In genomic region chr10:114201583-114201982, GRCm38 (mm10) we compare ENCODE assay signal across 28 mouse cellular contexts.
A peak's percentile ranks its signal among the peaks of the same experiment; 100 is the strongest.
DNase-seq lines count a peak whose midpoint lies in the region; ATAC-seq and TF ChIP-seq lines count a peak whose summit lies in the region.
"Had no signal": no experiment of that assay in that cellular context is flagged by ENCODE, and none has a peak within 500 bp of the region (broad histone marks: within the 10 kb centered on the region; RNA-seq: fewer than 3 reads in every experiment).

No protein-coding gene starts in this region.

- H3K9ac ChIP-seq in forebrain, embryonic 14.5 days (ENCODE audit: low read length) = no peak overlapping the region
- H3K9ac ChIP-seq in forebrain, embryonic 16.5 days (replicated peaks; ENCODE audit: low read depth, low read length) = no peak overlapping the region
- H3K9ac ChIP-seq in stomach, postnatal 0 days (ENCODE audit: low read length) = no peak overlapping the region
- H3K9ac ChIP-seq: kidney, embryonic 15.5 days; liver, embryonic 14.5 days; neural tube, embryonic 13.5 days had no signal

- no peak for ATAC-seq in forebrain, embryonic 14.5 days
- ATAC-seq in forebrain, embryonic 16.5 days = no peak
- no peak for ATAC-seq in stomach, postnatal 0 days (ENCODE audit: low FRiP score, low TSS enrichment)
- ATAC-seq: hindbrain, embryonic 16.5 days had no signal

- DNase-seq in forebrain, embryonic 14.5 days (ENCODE audit: low spot score) = peak; percentile 5
- DNase-seq in layer of hippocampus, adult 2 months (ENCODE audit: low spot score in 2 of 2) = no peak
- no peak for DNase-seq in layer of hippocampus, postnatal 36 days
- DNase-seq in NIH3T3 (ENCODE audit: low read depth) = peak; percentile 2
- DNase-seq in stomach, postnatal 0 days (ENCODE audit: low spot score) = no peak
- no peak for DNase-seq in kidney, adult 8-10 months
- DNase-seq: adrenal gland, postnatal 25 days; cerebellum, adult 2 months; cerebellum, postnatal 14 days; gastrocnemius, postnatal 36 days; heart, adult 18-20 months; heart, postnatal 4 days; kidney, adult 11 months; kidney, postnatal 36 days; liver; lung, adult 2 months; lung, postnatal 14 days; right cerebral cortex, postnatal 4 days had no signal

- H3K27ac ChIP-seq in forebrain, embryonic 14.5 days (ENCODE audit: low read depth, low read length) = no peak overlapping the region
- no peak overlapping the region for H3K27ac ChIP-seq in forebrain, embryonic 16.5 days (ENCODE audit: low read length)
- H3K27ac ChIP-seq in layer of hippocampus, adult 2 months = no peak overlapping the region
- 0 out of 2 replicates have a peak overlapping the region, but pooled peaks have one; percentile 5 for H3K27ac ChIP-seq in stomach, postnatal 0 days (replicated peaks)
- H3K27ac ChIP-seq: kidney, embryonic 15.5 days; liver, embryonic 14.5 days; neural tube, embryonic 13.5 days had no signal

- WGBS in forebrain, embryonic 14.5 days = 93% methylated on average over 4 of the region's 4 CpGs
- 93% methylated on average over 4 of the region's 4 CpGs for WGBS in forebrain, embryonic 16.5 days
- 90% methylated on average over 4 of the region's 4 CpGs for WGBS in stomach, postnatal 0 days

- peak; percentile 52 for TF ChIP-seq CTCF in layer of hippocampus, adult 2 months (conservative IDR thresholded peaks at IDR 0.05)
- TF ChIP-seq CTCF in stomach, postnatal 0 days (IDR thresholded peaks at IDR 0.05; ENCODE audit: low read depth) = peak; percentile 26; the same call in 1 of the 2 replicates

- no peak overlapping the region for H3K4me3 ChIP-seq in forebrain, embryonic 14.5 days (ENCODE audit: low read depth, low read length)
- no peak overlapping the region for H3K4me3 ChIP-seq in forebrain, embryonic 16.5 days (replicated peaks; ENCODE audit: low read length)
- H3K4me3 ChIP-seq in layer of hippocampus, adult 2 months = no peak overlapping the region
- no peak overlapping the region for H3K4me3 ChIP-seq in stomach, postnatal 0 days (ENCODE audit: low read depth, low read length)
- H3K4me3 ChIP-seq: erythroblast, embryonic 14.5 days; kidney, embryonic 15.5 days; neural tube, embryonic 13.5 days had no signal

- H3K27me3 ChIP-seq in forebrain, embryonic 14.5 days (replicated peaks; ENCODE audit: control insufficient read depth, insufficient read depth, low read length) = no peaks in the 10 kb centered on the region
- no peaks in the 10 kb centered on the region for H3K27me3 ChIP-seq in forebrain, embryonic 16.5 days (replicated peaks; ENCODE audit: control insufficient read depth, insufficient read depth, low read length)
- no peaks in the 10 kb centered on the region for H3K27me3 ChIP-seq in stomach, postnatal 0 days (ENCODE audit: control insufficient read depth, insufficient read depth, low read length)
- H3K27me3 ChIP-seq: CH12.LX; kidney, embryonic 15.5 days; neural tube, embryonic 13.5 days had no signal

- H3K36me3 ChIP-seq in forebrain, embryonic 14.5 days (ENCODE audit: control insufficient read depth, insufficient read depth, low read length) = no peaks in the 10 kb centered on the region
- no peaks in the 10 kb centered on the region for H3K36me3 ChIP-seq in forebrain, embryonic 16.5 days (ENCODE audit: control insufficient read depth, insufficient read depth)
- no peaks in the 10 kb centered on the region for H3K36me3 ChIP-seq in stomach, postnatal 0 days (ENCODE audit: control insufficient read depth, insufficient read depth, low read length)
- H3K36me3 ChIP-seq: G1E; kidney, embryonic 15.5 days; neural tube, embryonic 13.5 days had no signal

- H3K4me2 ChIP-seq in forebrain, embryonic 14.5 days (ENCODE audit: low read length) = no peak overlapping the region
- H3K4me2 ChIP-seq in forebrain, embryonic 16.5 days (ENCODE audit: low read length) = no peak overlapping the region
- no peak overlapping the region for H3K4me2 ChIP-seq in stomach, postnatal 0 days (replicated peaks; ENCODE audit: low read depth)
- H3K4me2 ChIP-seq: heart, embryonic 11.5 days; kidney, embryonic 15.5 days; midbrain, embryonic 11.5 days; neural tube, embryonic 13.5 days had no signal

- H3K9me3 ChIP-seq in forebrain, embryonic 14.5 days (replicated peaks; ENCODE audit: control insufficient read depth, low read length) = no peaks in the 10 kb centered on the region
- no peaks in the 10 kb centered on the region for H3K9me3 ChIP-seq in forebrain, embryonic 16.5 days (ENCODE audit: control insufficient read depth, low read length)
- H3K9me3 ChIP-seq in stomach, postnatal 0 days (ENCODE audit: control insufficient read depth, low read length) = no peaks in the 10 kb centered on the region
- H3K9me3 ChIP-seq: G1E; kidney, embryonic 15.5 days; neural tube, embryonic 13.5 days had no signal

- H3K4me1 ChIP-seq in forebrain, embryonic 14.5 days (ENCODE audit: control insufficient read depth, insufficient read depth, low read length) = no peaks in the 10 kb centered on the region; the same call in 1 of the 2 replicates
- H3K4me1 ChIP-seq in forebrain, embryonic 16.5 days (replicated peaks; ENCODE audit: control insufficient read depth, insufficient read depth, low read length) = no peaks in the 10 kb centered on the region
- H3K4me1 ChIP-seq in stomach, postnatal 0 days (replicated peaks; ENCODE audit: control insufficient read depth, insufficient read depth) = no peaks in the 10 kb centered on the region
- H3K4me1 ChIP-seq: kidney, embryonic 15.5 days had no signal

- no peak for TF ChIP-seq EP300 in stomach, postnatal 0 days (optimal IDR thresholded peaks at IDR 0.05)

Comparison
In these comparisons a context has a peak if more than half of its experiments do, and no peak if none do; other contexts are left out.
1. DNase-seq: peak in forebrain, embryonic 14.5 days (single experiment) and NIH3T3 (single experiment); none in layer of hippocampus, adult 2 months (0 of 2), layer of hippocampus, postnatal 36 days (0 of 2), stomach, postnatal 0 days (single experiment) and kidney, adult 8-10 months (0 of 2).